Mouse (Mus musculus) liver, embryonic 14.5 days (tissue): ENCODE results near the gene Isx.

ENCODE experiments used
- CTCF ChIP-seq: IDR thresholded peaks from 2 replicates; pipeline ENCODE4 v1.5.1; 2016; ENCODE audit warnings: antibody characterized with exemption, low read depth, control low read depth
- EP300 ChIP-seq: IDR thresholded peaks from 2 replicates; pipeline ENCODE4 v1.6.1; 2016; ENCODE audit warnings: antibody characterized with exemption, low read depth

DNA sequence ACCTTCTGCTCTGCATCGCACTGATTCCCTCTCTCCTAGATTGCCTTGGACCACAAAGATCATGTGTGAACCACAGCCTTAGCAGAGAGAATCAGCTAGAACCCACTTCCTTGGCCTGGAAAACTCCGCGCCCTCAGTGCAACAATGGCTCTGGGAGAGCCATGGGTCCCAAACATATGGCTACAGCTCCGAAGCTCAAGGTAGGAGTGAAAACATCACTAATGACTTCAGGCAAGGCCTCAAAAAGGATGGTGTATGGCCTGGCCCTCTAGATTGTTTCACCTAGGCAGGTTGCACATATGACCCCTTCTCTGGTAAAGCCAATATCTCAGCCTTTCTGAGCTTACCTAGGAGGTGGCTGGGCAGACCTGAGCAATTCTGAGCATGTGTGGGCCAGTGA is 18.2 kb upstream of the Isx start:
- TF ChIP-seq CTCF (no peak), EP300 (no peak)
